Mouse (Mus musculus): Measurements from ENCODE around the gene Rapgef4.

- TF ChIP-seq POLR2A (IDR thresholded peaks at IDR 0.05; ENCODE audit: low read depth, low read length) (no peak), CTCF (IDR thresholded peaks at IDR 0.05; ENCODE audit: extremely low read depth, insufficient read depth, insufficient read length, insufficient replicate concordance) (no peak)
Observed at GRCm38 (mm10) chr2:72094446-72094845, 113.4 kb downstream of the Rapgef4 start.

Data from spleen, adult 2 months (tissue).